Mouse (Mus musculus) heart, adult 2 months (tissue): Measurements from ENCODE around the gene Tesmin.

Source experiments
- CTCF ChIP-seq: fragments of 200-600 bp; IDR thresholded peaks from 2 replicates; pipeline ENCODE4 v1.8.1; 2022; ENCODE audit warnings: antibody characterized with exemption, mild to moderate bottlenecking, moderate library complexity
- POLR2A ChIP-seq: fragments of 200-500 bp; IDR thresholded peaks from 2 replicates; pipeline ENCODE4 v1.6.1; 2011; ENCODE audit warnings: mild to moderate bottlenecking, low read depth, low read length, control low read depth; ENCODE audit not compliant: insufficient read depth

- TF ChIP-seq CTCF (no peak), POLR2A (no peak)
Observed at GRCm38 (mm10) chr19:3431969-3432368, 43.3 kb downstream of the Tesmin start.
